Mouse (Mus musculus) cerebellum, adult 9-10 months (tissue): ENCODE measurements at regions not wholly inside any gene's neighbourhood (a gene's known extent, or its start where the extent isn't known, plus 50 kb on each side); places are given as distances from the start of the nearest gene placed in this dataset.
A peak's percentile ranks its signal among the peaks of the same experiment; 100 is the strongest.

Experiments used
- DNase-seq: peaks from one replicate; pipeline ENCODE4 v3.0.0; 2022

GRCm38 (mm10) chr14:120560416-120560815 is 82.2 kb downstream of the Rap2a start:
- DNase-seq = no peak

GRCm38 (mm10) chr14:120560987-120561386 is 82.7 kb downstream of the Rap2a start:
- no peak for DNase-seq

DNA sequence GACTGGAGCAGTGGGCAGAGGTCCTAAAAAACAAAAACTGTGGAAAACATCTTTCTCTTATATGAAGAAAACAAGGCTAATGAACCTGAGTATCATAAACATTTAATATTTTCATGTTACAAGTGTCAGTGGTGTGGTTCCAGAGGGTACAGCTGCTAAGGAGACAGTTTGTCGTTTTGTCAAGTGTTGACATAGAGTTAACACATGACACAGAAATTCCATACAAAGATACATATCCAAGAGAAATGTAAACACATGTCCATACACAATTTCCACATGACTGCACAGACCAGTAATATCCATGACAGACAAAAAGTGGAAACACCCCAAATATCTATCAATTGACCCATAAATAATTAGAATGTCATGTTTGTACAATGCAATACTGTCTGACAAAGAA is 88.7 kb downstream of the Rap2a start:
- DNase-seq = no peak

- no peak for DNase-seq
These were observed 89.8 kb downstream of the Rap2a start for GRCm38 (mm10) chr14:120568054-120568453.

GRCm38 (mm10) chr14:120572238-120572637 is 94.0 kb downstream of the Rap2a start:
- DNase-seq = no peak

DNA sequence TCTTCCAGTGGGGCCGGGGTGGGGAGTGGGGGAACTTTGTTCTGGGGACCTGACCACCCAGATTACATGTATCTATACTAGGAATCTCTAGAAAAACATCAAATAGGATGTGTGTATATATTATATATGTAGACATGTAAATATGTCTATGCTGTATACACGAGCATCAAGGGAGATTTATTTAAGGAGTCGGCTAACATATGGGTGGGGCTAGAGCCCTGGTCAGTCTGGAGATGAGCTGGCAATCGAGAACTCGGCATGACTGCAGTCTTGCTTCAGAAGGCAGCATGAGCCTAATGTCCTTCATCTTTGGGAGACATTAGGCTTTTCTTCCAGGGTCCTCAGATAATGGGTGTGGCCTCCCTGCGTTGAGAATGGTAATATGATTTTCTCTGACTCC is 97.0 kb downstream of the Rap2a start:
- no peak for DNase-seq

- no peak for DNase-seq
These were observed 100.3 kb downstream of the Rap2a start for GRCm38 (mm10) chr14:120578352-120579080.

- no peak for DNase-seq
These were observed 105.6 kb downstream of the Rap2a start for GRCm38 (mm10) chr14:120583807-120584206.

GRCm38 (mm10) chr14:120592191-120592590 is 113.9 kb downstream of the Rap2a start:
- no peak for DNase-seq

- DNase-seq = no peak
These were observed 122.2 kb downstream of the Rap2a start for GRCm38 (mm10) chr14:120600414-120600935.

DNA sequence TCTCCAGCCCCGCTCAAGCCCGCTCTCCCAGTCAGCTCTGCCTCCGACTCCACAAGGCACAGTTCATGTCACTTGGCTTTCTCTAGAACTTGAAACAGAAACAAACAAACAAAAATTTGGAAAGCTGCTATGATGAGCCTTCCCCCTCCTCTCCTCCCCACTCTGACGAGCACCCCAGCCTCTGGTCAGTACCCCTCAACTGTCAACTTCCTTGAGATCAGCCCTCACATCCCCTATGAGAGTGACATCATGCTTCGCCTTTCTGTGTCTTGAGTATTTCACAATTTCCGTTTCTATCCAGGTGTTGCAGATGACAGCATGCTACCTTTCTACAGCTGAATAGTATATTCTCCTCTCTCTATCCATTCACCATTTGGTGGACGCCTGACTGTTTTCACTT is 123.3 kb downstream of the Rap2a start:
- DNase-seq = no peak

DNA sequence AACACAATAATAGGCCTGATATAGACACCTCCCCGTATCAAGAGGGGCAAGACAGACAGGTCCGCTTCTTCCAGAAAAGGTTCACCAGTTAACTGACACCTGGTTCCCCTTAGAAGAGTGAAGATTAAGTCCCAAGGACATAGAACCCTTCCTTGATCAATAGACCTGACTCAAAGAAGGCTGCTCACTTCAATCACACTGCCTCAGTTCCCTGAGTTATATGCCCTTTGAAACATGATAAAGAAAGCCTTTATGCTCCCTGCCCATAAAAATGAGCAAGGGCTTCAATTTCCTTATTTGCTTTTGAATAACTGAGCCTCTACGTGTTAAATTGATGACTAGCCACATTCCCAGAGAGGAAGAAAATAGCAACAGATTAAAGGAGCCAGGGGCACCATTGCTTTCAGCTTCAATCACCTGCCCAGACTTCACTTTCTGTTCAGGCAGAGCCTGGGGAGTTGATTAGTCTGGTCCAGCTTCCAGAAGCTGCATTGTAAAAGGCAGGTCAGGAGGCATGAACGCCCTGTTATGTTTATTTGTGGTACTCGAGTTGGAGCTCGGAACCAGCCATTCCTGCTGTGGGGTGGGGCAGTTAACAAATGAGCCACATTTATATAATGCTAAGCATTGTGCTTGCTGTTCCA is 125.7 kb downstream of the Rap2a start:
- DNase-seq = no peak

GRCm38 (mm10) chr14:120607801-120608200 is 129.6 kb downstream of the Rap2a start:
- no peak for DNase-seq

DNA sequence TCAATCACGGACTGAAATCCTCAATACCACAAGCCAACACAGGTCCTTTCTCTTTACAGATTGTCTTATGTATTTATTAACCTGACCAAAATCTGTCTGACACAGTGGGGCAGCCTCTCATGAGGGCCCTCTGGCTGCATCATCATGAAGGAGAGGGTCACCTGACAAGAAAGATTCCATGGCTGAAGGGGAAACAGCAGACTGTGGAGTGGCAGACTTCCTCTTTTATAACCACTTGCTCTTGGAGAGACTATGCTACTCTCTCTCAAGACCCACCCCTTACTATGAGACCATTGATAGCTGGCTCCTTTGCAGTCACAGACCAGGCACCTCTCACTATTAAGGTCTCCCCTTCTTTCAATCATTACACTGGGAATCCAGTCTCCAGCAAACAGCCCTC is 133.1 kb downstream of the Rap2a start:
- no peak for DNase-seq

GRCm38 (mm10) chr14:120626223-120626935 is 148.1 kb downstream of the Rap2a start:
- no peak for DNase-seq

DNA sequence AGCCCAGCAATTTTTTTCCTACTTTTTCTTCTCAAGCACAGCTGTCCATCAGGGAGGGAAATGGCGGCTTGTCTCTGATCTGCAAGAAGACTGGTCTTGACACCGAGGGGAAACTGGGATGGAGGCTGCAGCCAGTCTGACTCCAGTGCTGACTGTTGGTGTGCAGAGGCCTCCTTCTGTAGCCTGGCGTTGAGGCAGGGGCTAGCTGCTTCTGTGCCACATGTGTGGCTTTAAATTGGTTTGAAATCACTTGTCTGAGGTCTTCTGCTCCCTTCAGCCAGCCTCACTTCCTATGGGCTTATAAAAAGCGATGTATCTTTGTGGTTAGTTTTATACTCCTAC is 148.7 kb downstream of the Rap2a start:
- DNase-seq = no peak

DNA sequence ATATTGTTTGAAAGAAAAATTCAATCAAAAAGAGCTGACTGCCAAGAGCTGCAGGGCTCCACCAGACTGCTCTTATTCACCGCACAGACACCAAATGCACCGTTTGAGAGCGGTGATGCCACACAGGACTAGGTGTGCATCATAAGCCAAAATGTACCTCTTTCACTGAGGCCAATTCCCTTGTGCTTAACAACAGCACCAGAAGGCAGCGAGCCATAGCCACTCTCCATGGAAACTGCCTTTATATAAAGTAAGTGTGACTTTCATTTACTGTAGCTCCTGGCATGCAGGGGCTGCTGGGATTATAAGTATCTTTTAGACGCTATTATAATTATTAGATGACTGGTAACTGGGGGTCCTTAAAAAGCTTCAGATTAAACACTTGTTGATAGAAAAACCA is 154.5 kb downstream of the Rap2a start:
- no peak for DNase-seq

GRCm38 (mm10) chr14:120636726-120637400 is 158.6 kb downstream of the Rap2a start:
- DNase-seq = no peak

DNA sequence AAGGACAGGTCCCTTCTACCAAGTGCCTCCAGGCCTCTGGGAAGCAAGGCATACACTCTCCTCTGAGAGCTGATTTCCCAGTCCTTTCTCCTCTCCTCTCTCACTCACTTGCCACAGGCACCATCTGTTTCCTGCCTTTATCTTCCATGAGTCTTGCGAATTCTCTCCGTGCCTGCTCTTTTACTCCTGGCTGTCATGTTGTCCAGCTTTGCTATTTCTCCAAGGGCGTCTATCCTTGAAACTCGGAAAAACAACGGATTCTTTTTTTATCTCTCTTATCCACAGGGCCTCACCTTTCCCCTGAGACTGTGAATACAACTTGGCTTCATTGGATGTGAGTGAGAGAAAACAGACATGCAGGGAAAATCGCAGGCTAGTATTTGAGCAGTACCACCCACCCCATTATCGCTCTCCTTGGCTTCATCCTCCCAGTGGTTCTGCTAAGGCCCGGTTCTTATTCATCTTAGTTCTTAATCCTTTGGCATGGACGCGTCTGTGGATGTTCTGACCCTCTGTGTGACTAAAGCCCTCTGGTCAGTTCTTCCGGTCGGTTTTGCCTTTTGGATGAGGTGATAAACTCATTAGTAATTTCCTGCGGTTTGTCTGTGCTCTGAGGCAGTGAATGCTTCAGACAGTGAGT is 159.4 kb downstream of the Rap2a start:
- DNase-seq = no peak

GRCm38 (mm10) chr14:120642591-120642990 is 164.3 kb downstream of the Rap2a start:
- no peak for DNase-seq

DNA sequence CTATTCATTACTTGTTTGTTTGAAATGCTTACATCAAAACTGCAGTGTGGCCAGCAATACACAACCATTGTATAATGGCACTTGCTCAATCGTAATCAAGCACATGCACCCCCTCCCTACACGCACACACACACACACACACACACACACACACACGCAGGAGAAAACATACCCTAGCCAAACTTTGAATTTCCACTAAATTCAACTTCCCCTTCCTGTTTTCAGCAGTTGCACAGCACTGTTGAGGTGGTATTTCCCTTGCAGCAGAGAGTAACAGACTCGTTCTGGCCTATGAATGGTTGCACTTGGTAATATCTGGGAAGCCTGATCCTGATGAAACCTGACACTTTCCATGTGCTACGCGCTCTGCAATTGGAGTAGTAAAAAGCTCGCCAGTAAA is 173.8 kb downstream of the Rap2a start:
- DNase-seq = no peak

- peak; percentile 27 for DNase-seq
These were observed 182.1 kb downstream of the Rap2a start for GRCm38 (mm10) chr14:120660321-120660781.

GRCm38 (mm10) chr14:120661111-120661510 is 182.9 kb downstream of the Rap2a start:
- no peak for DNase-seq
